Mouse (Mus musculus) urinary bladder, postnatal 4 days (tissue): ENCODE results near the gene Trak1.
A peak's percentile ranks its signal among the peaks of the same experiment; 100 is the strongest.

Experiments
- DNase-seq, 2 experiments: peaks; one replicate each; pipeline ENCODE4 v3.0.0; 2021 to 2022; ENCODE audit warnings: low spot score in 2 of 2

Gene Trak1

DNA sequence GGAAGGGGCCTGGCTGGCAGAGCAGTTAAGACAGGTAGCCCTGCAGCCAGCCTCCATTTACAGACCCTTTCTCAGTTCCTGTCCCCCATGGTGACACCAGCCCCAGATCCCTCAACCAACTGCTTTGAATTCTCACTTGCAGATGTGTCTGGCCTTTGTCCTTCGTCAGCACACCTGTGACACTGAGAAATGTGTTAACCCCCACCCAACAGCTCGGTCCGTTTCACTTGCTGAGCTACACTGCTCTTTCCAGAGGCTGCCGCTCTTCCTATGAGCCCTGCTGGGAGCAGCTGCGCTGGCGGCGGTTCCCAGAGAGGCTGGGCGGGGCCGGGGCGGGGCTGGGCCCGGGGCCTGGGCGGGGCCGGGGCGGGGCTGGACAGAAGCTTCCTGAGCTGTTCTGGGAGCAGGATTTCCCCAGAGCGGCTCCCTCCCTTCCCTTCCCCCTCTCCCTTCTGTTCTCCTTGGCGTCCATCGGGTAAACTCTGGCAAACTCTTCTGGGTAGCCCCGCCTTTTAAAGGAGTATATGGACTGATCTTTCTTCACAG lies 74.1 kb downstream of the Trak1 start:
- DNase-seq: peak; percentile 75 to 78

DNA sequence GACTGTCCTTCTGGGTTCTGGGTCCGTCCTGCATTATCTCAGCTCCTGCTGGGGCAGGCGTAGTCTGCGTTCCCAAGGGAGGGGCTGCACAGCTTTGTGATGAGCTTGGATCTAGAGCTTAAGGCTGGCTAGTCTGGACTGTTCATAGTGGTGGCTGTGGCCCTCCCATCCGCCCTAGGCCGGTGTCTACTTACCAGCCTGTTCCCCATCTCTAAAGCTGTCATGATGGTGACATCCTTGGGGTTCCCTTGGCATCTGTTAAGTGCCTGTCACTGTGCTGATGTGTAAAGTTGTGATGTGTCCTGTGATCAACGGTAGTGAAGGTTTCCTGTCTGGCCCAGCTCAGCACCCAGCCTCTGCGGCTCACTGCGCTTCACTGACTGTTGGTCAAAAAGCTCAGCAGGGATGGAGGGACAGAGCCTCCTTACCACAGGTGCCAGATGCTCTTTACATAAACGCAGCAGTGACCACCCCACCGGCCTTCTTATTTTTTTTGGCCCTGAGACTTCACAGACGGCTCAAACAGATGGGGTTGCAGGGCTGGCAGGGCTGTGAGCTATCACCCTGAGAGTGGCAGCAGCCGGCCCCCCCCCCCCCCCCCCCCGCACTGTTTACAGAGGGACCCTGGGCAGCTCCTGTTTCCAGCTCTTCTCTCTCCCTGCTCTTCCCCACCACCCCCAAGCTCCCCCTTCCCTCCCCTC lies 74.8 kb downstream of the Trak1 start:
- no peak for DNase-seq

DNA sequence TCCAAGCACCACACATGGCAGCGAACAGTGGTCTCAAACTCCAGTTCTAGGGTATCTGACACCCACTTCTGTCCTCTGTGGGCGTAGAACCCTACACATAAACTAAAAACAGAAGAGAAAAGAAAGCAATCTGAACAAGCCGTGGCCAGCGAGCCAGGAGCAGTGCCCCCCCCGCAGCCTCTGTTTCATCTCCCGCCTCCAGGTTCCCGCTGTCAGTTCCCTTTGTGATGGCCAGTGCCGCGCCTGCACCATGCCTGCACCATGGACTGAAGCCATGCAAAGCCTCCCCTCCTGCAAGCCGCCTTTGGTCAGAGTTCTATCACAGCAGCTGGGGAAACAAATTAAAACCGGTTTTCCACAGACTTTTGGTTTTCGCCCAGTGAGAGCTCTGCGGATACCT lies 75.8 kb downstream of the Trak1 start:
- no peak for DNase-seq

DNA sequence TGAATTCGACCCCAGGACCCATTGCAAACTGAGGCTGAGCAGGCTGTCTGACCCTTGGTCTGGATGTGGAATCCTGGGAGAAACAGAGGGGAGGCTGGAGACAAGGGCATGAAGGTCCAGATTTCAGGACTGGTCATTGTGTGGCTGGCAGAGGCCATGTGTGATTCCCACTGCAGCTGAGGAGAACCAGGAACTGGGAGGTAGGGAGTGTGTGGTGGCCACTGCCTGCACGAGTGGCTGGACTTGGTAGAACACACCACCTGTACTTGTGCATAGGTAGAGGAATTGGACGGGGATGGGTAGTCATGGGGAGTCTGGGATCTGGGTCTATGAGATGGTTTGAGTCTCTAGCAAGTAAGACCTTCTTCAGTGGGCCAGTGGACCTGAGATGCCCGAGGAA lies 76.2 kb downstream of the Trak1 start:
- no peak for DNase-seq

DNA sequence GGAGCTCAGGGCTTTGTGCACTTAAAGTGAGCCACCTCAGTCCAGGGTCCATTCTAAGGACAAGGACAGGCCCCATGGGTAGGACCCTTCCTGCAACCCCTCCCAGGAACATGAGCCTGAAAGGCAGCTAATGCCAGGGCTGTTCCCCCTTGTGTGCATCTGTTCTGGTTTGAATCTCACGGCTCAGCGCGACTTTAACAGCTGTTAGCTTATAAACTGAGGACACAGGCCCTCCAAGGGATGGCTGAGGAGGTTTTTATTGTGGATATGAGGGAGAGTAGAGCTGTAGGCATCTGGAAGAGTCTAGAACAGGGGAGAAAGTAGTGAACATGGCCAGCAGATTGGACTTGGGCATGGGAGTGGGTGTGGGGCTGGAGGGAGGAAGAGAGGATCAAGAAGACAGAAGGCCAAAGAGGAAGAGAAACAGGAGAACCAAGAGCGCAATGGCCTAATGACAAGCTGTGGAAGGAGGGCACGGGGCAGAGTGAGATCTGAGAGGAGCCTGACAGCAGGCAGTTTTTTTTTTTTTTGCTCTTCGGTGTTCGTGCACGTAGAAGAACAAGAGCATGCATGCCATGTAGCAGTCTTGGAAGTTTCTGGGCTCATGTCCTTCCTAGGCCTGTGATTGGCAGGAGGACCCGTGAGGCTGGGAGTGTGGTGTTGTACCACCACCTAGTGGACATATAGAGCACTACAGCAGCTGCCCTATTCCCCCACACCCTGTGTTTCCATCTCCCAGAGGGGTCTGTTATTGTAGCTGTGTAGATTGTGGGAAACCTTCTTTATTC lies 77.0 kb downstream of the Trak1 start:
- DNase-seq: no peak

DNA sequence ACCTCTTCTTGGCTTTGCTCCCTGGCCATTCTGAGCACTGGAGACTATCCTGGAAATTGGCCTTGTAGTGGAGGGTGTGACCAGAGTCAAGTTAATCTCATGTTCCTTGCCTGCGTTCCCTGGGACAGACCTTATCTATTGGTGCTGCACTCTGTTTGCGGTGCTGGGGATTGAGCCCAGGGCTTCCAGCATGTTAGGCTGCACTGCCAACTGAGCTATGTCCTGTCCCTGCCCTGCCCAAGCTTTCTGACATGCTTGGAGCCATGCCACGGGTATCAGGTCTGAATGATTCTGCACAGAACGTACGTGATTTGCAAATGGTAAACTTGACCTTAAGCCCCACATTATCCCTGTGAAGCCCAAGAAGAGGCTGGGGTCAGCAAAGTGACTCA lies 77.6 kb downstream of the Trak1 start:
- DNase-seq: no peak

DNA sequence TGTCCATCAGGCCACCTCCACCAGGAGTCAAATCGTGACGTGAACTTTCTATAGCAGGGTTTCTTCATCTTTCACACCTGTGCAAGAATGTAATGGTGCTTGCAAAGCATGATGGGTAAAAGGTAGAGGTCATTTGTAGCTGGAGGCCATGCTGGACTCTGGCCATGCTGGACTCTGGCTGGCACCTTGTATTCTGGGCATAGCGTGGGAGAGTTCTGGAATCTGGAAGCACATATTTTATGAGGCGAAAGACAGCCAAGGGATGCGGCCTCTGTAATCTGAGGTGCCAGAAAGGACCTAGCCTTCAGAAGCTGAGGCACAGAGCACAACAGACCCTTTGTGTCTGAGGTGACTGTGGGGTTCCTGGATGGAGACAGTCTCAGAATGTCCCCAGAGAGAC lies 78.8 kb downstream of the Trak1 start:
- no peak for DNase-seq

DNA sequence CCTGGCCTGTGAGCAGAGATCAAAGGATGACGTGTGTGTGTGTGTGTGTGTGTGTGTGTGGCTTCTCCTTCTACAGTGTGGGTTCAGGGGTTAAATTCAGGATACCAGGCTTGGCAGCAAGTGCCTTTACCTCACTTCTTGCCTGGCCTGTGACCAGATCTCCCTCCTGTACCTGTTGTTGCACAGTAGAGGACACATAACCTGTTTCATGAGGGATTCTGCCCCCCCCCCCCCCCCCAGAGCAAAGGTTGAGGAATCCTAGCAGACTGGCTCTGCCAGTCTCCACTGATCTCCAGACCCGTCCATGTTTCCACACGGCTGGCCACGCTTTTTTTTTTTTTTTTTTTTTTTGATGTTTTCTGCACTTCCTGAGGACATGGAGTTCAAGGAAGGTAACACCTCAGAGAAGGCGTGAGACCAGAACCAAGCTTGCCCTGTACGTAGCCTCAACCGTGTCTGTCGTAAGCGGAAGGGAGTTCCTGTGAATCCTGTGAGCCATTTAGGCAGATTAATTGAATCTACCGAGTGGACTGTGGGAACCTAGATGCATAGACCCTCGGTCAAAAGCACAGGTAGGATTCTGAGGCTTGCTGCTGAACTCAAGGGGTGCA lies 83.1 kb downstream of the Trak1 start:
- no peak for DNase-seq

DNA sequence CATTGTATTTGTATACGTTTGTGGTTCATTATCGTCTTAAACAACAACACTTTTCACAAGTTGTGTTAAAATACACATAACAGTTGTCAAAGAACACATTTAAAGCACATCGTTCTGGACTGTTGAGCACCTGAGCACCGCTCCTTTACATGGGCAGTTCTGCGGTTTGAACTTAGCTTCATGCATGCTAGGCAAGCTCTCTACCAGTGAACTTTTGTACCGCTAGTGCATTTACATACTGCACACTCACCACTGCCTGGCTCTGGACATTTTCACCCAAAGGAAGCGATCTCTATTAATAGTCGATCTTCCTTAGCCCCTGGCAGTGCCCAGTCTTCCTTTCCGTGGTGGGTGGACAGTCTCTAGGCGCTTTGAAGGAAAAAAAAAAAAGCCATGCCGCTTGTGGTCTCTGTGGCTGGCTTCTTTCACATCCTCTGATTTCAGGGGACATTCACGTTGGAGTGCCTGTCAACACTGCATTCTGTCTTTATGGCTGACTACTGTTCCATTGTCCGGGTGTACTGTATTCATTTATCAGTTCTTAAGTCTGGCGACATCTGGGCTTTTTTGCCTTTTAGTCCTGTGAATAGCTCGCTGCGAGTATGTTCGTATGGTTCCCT lies 84.5 kb downstream of the Trak1 start:
- no peak for DNase-seq

DNA sequence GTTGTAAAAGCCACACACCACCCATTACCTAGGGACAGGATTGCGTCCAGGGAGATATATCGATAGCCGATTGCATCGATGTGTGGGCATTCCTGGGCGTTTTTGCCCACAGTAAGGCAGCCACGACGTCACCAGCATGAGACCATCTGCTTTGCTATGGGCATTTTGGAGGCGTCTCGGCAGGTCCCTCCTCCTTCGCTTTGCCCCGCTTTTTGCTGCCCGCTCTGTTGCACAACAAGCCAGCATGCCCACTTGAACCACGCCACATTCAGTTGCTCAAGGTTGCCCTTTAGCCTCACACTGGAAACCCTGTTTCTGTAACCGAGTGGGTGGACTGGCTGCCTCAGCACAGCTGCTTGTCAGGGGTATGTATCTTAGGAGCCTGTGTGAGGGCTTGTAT lies 85.3 kb downstream of the Trak1 start:
- peak in 1 of 2 experiments; percentile 16 for DNase-seq

DNA sequence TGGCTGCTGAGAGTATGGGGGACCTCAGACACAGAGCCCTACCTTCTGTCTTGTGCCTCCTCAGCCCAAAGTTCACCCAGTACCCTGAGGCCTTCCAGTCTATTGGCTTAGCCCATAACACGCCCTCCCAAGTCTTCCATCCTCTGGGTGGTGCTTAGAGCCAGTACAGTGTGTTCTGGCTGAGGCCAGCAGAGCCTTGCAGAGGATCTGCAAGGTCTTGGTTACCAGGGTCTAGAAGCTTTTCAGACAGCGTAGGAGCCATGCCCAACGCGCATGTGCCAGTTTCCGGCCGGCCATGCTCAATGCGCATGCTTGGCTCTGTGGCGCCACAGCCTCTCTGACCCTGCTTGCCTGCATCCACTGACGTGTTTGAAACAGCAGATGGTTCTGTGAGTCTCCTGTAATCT lies 85.9 kb downstream of the Trak1 start:
- peak in 1 of 2 experiments; percentile 62 for DNase-seq

DNA sequence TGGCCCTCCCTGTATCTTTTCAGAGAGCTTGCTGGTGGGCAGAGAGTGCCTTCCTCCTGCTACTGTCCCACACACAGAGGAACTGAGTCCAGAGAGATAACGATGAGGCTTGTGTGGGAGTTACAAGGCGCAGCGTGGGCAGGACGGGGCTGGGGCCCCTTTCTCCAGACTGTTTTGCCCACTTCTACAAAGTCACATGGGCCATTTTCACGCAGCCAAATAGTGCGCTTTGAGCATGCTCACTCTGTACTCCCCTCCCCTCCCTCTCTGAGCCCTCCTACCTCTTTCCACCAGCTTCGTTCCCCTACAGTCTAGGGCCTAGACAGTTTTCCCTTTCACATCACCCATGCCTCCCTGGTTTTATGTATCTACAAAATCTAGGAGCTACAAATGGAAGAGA lies 87.3 kb downstream of the Trak1 start:
- DNase-seq: peak in 1 of 2 experiments; percentile 17

DNA sequence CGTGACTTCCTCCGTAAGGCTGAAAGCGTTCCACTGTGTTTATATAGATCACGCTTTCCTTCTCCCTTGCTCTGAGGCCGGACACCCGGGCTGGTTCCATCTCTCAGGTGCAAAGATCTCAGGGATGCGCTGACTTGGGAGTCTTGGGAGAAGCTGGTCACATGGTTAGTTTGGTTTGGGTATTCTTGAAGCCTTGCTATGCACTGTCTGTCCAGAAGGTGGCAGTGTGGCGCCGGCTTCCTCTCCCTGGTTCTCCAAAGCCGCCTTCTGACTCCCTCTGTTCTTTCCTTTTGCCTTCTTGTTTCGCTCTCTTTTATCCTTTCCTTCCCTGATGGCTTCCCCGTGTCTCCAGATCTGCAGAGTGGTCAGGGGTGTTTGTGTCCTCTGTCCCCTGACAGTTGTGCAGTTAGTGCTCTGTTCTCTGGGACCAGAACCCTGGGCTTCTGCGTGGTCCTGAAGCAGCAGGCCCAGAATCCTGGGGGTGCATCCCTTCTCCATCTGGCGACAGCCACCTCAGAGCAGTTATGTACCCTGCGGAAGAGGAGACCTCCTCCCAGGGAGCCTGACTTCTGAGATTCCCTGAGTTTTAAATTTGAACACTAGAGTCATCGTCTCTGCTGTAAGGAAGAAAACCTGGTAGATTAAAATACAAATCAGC lies 87.9 kb downstream of the Trak1 start:
- peak; percentile 66 to 83 for DNase-seq

DNA sequence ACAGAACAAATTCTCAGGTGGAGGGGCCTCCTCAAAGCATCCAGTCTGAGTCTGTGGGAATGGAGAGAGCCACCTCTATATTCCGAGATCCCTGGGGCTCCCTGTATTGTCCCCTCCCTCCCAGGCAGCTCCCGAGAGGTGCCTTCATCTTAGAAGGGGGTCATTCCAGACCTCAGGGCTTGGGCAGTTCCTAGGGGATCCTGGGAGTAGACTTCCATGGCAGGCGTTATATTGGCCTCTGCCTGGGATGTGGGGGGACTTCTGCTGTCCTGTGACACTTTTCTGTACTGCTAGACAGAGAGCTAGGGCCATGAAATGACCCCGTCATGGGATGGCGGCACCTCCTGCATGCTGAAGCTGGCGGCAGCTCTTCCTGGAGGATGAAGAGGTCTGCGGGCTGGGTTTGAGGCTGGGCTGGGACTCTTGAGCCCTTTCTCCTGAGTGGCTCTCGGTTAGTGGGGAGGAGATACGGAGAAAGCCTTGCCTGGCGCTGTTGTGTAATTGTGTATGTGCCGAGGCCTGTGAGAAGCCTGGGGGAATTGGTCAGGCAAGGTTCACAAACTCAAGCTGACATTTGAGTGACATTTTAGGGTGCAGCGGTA lies 88.5 kb downstream of the Trak1 start:
- peak in 1 of 2 experiments; percentile 14 for DNase-seq

DNA sequence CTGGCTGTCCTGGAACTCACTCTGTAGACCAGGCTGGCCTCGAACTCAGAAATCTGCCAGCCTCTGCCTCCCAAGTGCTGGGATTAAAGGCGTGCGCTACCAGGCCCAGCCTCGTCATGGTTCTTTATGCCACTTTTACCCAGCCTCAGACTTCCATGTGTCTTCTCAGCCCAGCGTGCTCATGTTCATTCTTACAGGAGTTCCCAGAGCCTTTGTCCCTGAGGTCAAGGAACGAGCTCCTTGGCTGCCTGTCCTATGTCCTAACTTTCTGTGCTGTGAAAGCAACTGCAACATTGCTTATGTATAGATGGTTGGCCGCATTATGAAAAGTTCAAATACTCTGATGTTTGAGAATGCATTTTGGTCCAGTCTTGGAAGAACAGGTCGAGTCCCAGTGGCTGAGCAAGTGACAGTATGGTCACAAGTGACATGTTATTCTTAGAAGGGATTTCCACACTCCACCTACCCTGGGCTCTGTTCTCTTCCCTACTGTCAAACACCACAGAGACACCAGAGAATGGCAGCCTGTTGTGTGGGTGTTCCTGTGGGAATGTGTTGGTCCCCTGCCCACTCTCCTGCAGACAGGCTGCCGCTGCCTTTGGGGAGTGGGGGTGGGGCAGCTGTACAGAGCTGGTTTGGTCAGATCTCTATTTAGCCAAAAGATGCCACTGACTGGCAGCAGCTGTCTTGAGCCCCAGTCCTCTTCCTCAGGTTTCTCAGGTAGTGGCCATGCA lies 90.4 kb downstream of the Trak1 start:
- DNase-seq: no peak

DNA sequence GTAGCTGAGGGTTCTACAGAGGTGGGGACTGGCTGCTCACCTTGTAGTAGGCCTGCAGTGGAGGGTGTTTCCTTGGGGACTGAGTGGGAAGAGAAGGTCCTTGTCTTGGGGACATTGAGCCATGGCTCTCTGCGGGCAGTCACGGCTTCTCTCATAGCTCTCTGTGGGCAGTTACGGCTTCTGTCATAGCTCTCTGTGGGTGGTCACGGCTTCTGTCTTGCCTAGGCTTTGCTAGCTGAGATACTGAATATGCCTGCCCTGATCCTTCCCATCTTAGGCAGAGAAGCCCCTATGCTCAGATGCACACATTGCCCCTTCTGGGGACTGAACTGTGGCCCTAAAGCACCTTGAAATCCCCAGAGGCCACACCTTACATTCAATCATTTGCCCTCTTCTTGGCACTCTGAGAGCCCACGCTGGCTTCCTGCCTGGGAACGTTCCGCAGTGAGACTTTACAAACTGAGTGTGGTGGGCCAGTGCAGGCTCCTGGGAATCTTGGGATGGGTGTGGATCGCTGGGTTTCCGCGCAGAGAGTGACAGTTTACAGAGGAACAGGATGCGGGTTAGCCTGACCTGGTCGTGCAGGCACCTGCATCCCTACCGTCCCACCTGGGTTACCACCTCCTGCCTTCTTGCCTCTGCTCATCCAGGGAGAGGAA lies 91.1 kb downstream of the Trak1 start:
- peak in 1 of 2 experiments; percentile 14 for DNase-seq

DNA sequence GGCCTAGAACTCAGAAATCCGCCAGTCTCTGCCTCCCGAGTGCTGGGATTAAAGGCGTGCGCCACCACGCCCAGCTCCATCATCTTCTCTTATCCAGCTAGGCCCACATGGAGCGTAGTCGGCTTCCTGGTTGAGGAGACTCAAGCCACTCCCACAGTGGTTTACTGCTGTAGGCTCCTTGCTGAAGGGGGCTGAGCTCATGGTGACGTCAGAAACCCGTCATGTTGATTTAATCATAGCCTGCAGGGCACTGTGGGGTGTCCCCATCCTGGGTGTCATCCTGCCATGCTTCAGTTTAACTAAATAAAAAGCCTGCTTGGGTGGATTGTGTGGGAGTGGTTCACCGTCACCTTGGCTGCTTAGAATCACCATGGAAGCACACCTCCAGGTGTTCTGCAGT lies 92.0 kb downstream of the Trak1 start:
- no peak for DNase-seq

DNA sequence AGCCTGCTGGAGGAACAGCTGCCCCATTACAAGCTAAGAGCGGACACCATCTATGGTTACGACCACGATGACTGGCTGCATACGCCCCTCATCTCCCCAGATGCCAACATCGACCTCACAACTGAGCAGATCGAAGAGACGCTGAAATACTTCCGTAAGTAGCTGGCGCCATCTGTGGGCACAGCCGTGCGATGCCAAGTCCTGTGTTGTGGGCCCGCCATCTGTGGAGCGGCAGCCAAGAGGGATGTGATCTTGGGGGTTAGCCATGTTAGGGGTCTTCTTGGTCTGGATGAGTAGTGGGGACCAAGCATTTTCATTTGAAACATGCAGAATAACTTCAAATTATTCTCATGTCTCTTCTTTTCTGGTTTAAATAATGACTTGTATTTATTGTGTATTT lies 94.6 kb downstream of the Trak1 start:
- DNase-seq: peak in 1 of 2 experiments; percentile 20

DNA sequence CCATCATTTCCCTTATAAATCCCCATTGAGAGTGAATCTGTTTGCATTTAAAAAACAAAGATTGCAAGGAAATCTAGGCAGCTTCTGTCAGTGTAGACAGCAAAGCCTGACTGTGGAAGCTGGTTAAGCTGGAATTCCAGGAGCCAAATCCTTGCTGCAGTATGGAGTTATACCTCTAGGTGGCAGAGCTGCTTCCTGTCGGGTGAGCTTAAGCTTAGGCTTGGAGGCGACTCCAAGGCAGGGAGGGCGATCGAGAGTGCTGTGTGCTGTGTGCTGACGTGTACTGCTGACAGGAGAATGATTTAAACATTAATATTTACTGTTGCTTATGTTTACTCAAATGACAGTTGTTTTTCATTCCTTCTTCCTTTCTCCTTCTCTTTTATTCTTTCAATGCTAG lies 95.1 kb downstream of the Trak1 start:
- DNase-seq: peak; percentile 34 to 71

DNA sequence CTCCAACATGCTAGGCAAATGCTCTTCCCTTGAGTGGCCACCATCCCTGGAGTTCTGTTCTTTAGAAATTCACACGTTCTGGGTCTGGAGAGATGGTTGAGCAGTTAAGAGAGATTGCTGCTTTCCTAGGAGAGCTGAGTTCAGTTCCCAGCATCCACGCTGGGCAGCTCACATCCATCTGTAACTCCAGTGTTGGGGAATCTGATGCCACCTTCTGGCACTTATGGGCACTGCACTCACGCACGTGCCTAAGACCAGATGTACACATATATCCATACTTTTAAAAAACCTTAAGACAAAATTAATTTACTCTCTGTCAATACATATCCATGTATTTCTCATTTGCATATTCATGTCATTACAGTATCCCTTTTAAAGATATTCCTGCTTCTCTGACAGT lies 95.8 kb downstream of the Trak1 start:
- DNase-seq: no peak
